Mouse (Mus musculus): ENCODE data around the gene Lims1. TPM values are rescaled to one million over a fixed set of nuclear protein-coding genes. Genes with fewer than 3 reads are reported as not detected.

Lims1 gene
- polyA plus RNA-seq, 1 experiment = 19.9 TPM

DNA sequence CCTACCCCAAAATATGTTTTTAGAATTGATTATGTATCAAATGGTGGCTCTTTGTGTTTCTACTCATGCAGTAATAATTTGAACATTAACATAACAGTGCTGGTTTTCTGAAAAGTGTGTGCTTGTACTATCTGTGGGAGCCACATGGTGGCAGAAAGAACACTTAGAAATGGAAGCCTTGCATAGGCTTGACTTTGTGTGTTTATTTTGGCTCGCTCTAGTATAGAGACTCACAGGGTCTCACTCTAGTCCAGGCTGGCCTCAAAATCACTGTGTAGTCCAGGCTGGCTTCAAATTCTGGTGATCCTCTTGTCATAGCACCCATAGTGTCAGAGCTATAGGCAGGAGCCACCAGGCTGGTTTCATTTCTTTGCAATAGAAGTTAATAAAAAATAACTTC, 39.5 kb downstream of the Lims1 start:
- Histone ChIP-seq H3K4me1 (ENCODE audit: control insufficient read depth, insufficient read depth, low read length) (peaks cover 6% of the 10 kb centered on the region; the same call in 1 of the 2 replicates), H3K27ac (ENCODE audit: insufficient read depth, low read length) (no peak overlapping the region), H3K4me3 (ENCODE audit: insufficient read depth, low read length) (no peak overlapping the region)
- no peak for TF ChIP-seq POLR2A (IDR thresholded peaks at IDR 0.05; ENCODE audit: extremely low read depth, insufficient read depth, low read length)
- peak; percentile 41; the same call in 1 of the 2 replicates for TF ChIP-seq CTCF (IDR thresholded peaks at IDR 0.05; ENCODE audit: extremely low read depth, insufficient read depth, low read length)

- Histone ChIP-seq H3K4me3 (ENCODE audit: insufficient read depth, low read length) (no peak overlapping the region), H3K27ac (ENCODE audit: insufficient read depth, low read length) (no peak overlapping the region), H3K4me1 (ENCODE audit: control insufficient read depth, insufficient read depth, low read length) (peaks cover 10% of the 10 kb centered on the region)
- TF ChIP-seq POLR2A (IDR thresholded peaks at IDR 0.05; ENCODE audit: extremely low read depth, insufficient read depth, low read length) (no peak), CTCF (IDR thresholded peaks at IDR 0.05; ENCODE audit: extremely low read depth, insufficient read depth, low read length) (no peak)
These were observed 41.7 kb downstream of the Lims1 start for GRCm38 (mm10) chr10:58364770-58365515.

- H3K4me3 ChIP-seq (ENCODE audit: insufficient read depth, low read length) = no peak overlapping the region
- no peak for TF ChIP-seq POLR2A (IDR thresholded peaks at IDR 0.05; ENCODE audit: extremely low read depth, insufficient read depth, low read length)
- no peak for TF ChIP-seq CTCF (IDR thresholded peaks at IDR 0.05; ENCODE audit: extremely low read depth, insufficient read depth, low read length)
- H3K4me1 ChIP-seq (ENCODE audit: control insufficient read depth, insufficient read depth, low read length) = peaks cover 9% of the 10 kb centered on the region
- H3K27ac ChIP-seq (ENCODE audit: insufficient read depth, low read length) = peak overlapping the region; percentile 74
These were observed 45.8 kb downstream of the Lims1 start for GRCm38 (mm10) chr10:58368791-58369706.

DNA sequence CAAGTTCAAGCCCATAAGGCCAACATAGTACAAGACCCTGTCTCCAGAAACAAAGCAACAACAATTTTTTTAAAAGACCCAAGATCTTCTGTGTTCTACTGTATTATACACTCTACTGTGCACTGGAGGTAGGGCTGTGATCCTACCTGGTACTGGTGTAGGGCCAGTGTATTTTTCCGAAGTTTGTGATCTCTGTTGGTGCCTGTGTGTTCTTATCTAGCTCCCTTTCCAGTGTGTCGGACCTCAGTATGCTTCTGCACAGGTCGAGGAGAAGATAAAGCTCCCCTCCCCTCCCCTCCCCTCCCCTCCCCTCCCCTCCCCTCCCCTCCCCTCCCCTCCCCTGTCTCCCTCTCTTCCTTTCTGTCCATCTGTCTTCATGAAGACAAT, 46.4 kb downstream of the Lims1 start:
- Histone ChIP-seq H3K4me3 (ENCODE audit: insufficient read depth, low read length) (no peak overlapping the region), H3K27ac (ENCODE audit: insufficient read depth, low read length) (peak overlapping the region; percentile 74), H3K4me1 (ENCODE audit: control insufficient read depth, insufficient read depth, low read length) (peaks cover 9% of the 10 kb centered on the region)
- no peak for TF ChIP-seq CTCF (IDR thresholded peaks at IDR 0.05; ENCODE audit: extremely low read depth, insufficient read depth, low read length)
- no peak for TF ChIP-seq POLR2A (IDR thresholded peaks at IDR 0.05; ENCODE audit: extremely low read depth, insufficient read depth, low read length)

DNA sequence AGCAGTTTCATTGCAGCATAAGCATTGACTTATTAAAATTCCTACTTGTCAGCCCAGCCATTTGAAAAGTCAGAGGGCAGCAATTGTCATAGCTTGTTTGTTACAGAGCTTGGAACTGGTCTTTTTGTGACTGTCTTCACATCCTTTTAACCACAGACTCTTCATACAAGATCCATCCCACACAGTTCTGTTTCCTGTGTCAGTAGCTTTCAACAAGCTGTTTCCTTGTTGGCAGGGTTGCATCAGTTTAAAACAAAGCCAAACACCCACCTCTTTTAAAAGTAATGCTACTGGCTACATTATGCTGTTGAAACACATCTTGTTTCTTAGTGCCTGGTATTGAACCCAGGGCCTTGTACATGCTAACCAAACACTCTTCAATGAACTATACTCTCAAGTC, 46.9 kb downstream of the Lims1 start:
- TF ChIP-seq CTCF (IDR thresholded peaks at IDR 0.05; ENCODE audit: extremely low read depth, insufficient read depth, low read length) (no peak), POLR2A (IDR thresholded peaks at IDR 0.05; ENCODE audit: extremely low read depth, insufficient read depth, low read length) (no peak)
- peaks cover 9% of the 10 kb centered on the region for H3K4me1 ChIP-seq (ENCODE audit: control insufficient read depth, insufficient read depth, low read length)
- peak overlapping the region; percentile 94; the same call in 1 of the 2 replicates for H3K27ac ChIP-seq (ENCODE audit: insufficient read depth, low read length)
- H3K4me3 ChIP-seq (ENCODE audit: insufficient read depth, low read length) = no peak overlapping the region

- Histone ChIP-seq H3K4me1 (ENCODE audit: control insufficient read depth, insufficient read depth, low read length) (peaks cover 9% of the 10 kb centered on the region), H3K4me3 (ENCODE audit: insufficient read depth, low read length) (no peak overlapping the region), H3K27ac (ENCODE audit: insufficient read depth, low read length) (peak overlapping the region; percentile 94)
- TF ChIP-seq CTCF (IDR thresholded peaks at IDR 0.05; ENCODE audit: extremely low read depth, insufficient read depth, low read length) (no peak), POLR2A (IDR thresholded peaks at IDR 0.05; ENCODE audit: extremely low read depth, insufficient read depth, low read length) (no peak)
These were observed 47.3 kb downstream of the Lims1 start for GRCm38 (mm10) chr10:58370559-58370958.

GRCm38 (mm10) chr10:58371279-58371842, 48.1 kb downstream of the Lims1 start:
- Histone ChIP-seq H3K4me3 (ENCODE audit: insufficient read depth, low read length) (no peak overlapping the region), H3K4me1 (ENCODE audit: control insufficient read depth, insufficient read depth, low read length) (peaks cover 9% of the 10 kb centered on the region), H3K27ac (ENCODE audit: insufficient read depth, low read length) (peak overlapping the region; percentile 11)
- TF ChIP-seq POLR2A (IDR thresholded peaks at IDR 0.05; ENCODE audit: extremely low read depth, insufficient read depth, low read length) (no peak), CTCF (IDR thresholded peaks at IDR 0.05; ENCODE audit: extremely low read depth, insufficient read depth, low read length) (no peak)

DNA sequence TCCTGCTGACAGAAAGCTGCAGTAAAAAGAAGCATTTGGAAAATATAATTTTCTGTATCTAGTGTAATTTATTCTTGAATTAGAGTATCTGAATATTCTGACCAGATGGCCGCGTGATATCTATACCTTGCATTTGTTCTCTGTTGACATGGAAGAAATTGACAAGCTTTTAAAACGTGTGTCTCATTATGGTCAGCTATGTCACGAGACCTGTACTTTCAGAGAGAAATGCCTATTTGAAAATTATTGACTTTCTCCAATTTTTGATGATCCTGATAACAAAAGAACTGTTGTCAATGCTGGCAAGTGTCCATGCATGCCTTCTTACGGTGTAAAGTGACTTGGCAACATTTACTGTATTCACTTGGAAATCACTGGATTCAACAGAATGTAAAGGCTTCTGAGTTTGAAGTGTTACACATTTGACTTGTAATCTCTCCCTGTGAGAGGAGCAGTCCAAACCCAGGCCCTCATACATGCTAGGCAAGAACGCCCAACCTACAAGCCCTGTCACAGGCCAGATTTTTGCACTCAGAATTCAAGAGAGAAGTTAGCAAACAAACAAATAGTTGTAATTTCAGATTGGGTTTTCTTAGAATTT, 49.3 kb downstream of the Lims1 start:
- TF ChIP-seq CTCF (IDR thresholded peaks at IDR 0.05; ENCODE audit: extremely low read depth, insufficient read depth, low read length) (no peak), POLR2A (IDR thresholded peaks at IDR 0.05; ENCODE audit: extremely low read depth, insufficient read depth, low read length) (no peak)
- Histone ChIP-seq H3K4me1 (ENCODE audit: control insufficient read depth, insufficient read depth, low read length) (peaks cover 9% of the 10 kb centered on the region), H3K27ac (ENCODE audit: insufficient read depth, low read length) (peak overlapping the region; percentile 71; the same call in 1 of the 2 replicates), H3K4me3 (ENCODE audit: insufficient read depth, low read length) (no peak overlapping the region)

GRCm38 (mm10) chr10:58373829-58374228, 50.6 kb downstream of the Lims1 start:
- H3K27ac ChIP-seq (ENCODE audit: insufficient read depth, low read length) = no peak overlapping the region
- TF ChIP-seq CTCF (IDR thresholded peaks at IDR 0.05; ENCODE audit: extremely low read depth, insufficient read depth, low read length) (no peak), POLR2A (IDR thresholded peaks at IDR 0.05; ENCODE audit: extremely low read depth, insufficient read depth, low read length) (no peak)
- no peak overlapping the region for H3K4me3 ChIP-seq (ENCODE audit: insufficient read depth, low read length)
- H3K4me1 ChIP-seq (ENCODE audit: control insufficient read depth, insufficient read depth, low read length) = peaks cover 10% of the 10 kb centered on the region
